Mouse (Mus musculus) thymus, adult 2 months (tissue): ENCODE results near the gene Atp6v1g3.

Source experiments
- CTCF ChIP-seq: fragments of 200-500 bp; IDR thresholded peaks from 2 replicates; pipeline ENCODE4 v1.5.1; 2012; ENCODE audit warnings: mild to moderate bottlenecking, control low read depth, low read length, moderate library complexity, borderline replicate concordance; ENCODE audit not compliant: control insufficient read depth, poor library complexity, insufficient read depth; ENCODE audit errors: extremely low read depth
- POLR2A ChIP-seq: fragments of 200-500 bp; IDR thresholded peaks from 2 replicates; pipeline ENCODE4 v1.6.1; 2012; ENCODE audit warnings: mild to moderate bottlenecking, low read length, control low read depth, moderate library complexity; ENCODE audit not compliant: control insufficient read depth, poor library complexity, insufficient read depth; ENCODE audit errors: extremely low read depth

GRCm38 (mm10) chr1:138334701-138335100, 61.2 kb downstream of the Atp6v1g3 start:
- TF ChIP-seq CTCF: no peak
- TF ChIP-seq POLR2A: no peak
